Mouse (Mus musculus) heart, postnatal 25 days (tissue): ENCODE results near the gene Btnl4. TPM values are rescaled to one million over a fixed set of nuclear protein-coding genes. Genes with fewer than 3 reads are reported as not detected.
"Not testable (repeated sequence)": the region's sequence is repeated elsewhere in the genome, so short reads cannot be mapped to it uniquely, and the experiment has no call there.

Experiments
- DNase-seq: peaks from one replicate; pipeline ENCODE4 v3.0.0; 2022; ENCODE audit warnings: low spot score
- intact Hi-C: fragments of 180-260 bp; cut with DNase I; formaldehyde crosslinking; loops from one replicate; pipeline ENCODE4 v1.15.1; 2025
- total RNA-seq, 2 experiments: library from RNA; stranded (reverse); gene quantifications; 2 replicates each; pipeline ENCODE4 v1.2.3; 2021

Btnl4 gene
- not detected for total RNA-seq

- DNase-seq, intact Hi-C loops: not testable (repeated sequence)
Measured at GRCm38 (mm10) chr17:34477238-34478013, at the start of gene Btnl4. Gene Btnl4 (minus strand): TSS chr17:34477318.

DNA sequence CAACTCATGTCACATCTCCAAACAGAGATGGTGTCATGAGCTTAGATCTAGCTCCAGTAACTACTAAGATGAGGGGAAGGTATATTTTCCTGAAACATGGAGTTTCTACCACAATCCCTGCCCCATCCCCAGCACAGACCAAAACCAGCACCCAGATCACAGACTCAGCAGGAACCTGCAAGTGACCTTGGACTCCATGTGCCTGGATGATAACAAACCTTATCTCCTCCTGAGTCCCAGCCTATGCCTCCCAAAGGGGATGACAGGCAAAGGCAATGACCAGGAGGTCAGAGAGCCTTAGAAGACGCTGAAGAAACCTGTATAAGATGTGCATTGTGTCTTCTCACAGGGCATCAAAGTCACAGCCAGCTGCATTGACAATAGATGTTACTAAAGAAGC is 41.9 kb upstream of the Btnl4 start:
- intact Hi-C loops: no loop called here
- DNase-seq: no peak

DNA sequence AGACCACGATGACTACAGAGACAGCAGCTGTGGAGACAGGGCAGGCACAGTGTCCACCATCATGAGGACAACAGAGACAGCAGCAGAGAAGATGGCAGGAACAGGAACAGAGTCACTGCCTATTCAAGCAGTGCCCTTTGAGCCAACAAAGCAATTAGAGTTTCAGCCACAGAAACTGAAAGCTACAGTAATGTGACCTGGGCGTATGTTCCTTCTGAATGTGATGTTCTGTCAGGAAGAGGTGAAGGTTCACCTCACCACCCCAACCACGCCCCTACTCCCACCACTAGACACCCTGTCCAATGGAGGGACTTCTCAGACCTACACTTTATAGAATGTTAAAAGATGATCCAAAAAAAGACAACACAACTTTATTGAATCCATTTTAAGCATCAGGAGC is 41.5 kb upstream of the Btnl4 start:
- DNase-seq, intact Hi-C loops: not testable (repeated sequence)

GRCm38 (mm10) chr17:34517795-34518194 is 40.7 kb upstream of the Btnl4 start:
- DNase-seq: no peak
- intact Hi-C loops: no loop called here

GRCm38 (mm10) chr17:34517252-34517651 is 40.1 kb upstream of the Btnl4 start, which contains the start of gene Btnl6:
Gene Btnl6 (minus strand): TSS chr17:34517352.
- intact Hi-C loops: no loop called here
- DNase-seq: no peak

- intact Hi-C loops: no loop called here
- no peak for DNase-seq
Measured at GRCm38 (mm10) chr17:34516514-34516913, 39.4 kb upstream of the Btnl4 start.

- intact Hi-C loops, DNase-seq: not testable (repeated sequence)
Measured at GRCm38 (mm10) chr17:34511723-34512122, 34.6 kb upstream of the Btnl4 start.

DNA sequence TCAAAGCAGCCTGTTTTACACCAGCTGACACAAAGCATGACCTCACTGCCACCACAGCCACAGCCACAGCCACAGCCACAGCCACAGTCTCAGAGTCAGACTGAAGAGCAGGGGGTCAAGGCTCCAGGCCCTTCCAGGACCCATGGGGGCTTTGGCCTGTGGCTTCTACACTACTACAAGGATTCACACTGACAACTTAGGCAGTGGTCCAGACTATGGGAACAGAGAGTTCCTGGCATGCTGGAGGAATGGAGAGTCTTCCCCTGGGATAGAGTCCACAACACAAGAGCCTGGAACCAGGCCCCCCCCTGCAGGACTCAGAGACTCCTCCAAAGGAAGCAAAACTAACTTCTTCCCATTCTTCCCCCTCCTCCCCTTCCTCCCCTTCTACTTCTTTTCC is 30.5 kb upstream of the Btnl4 start:
- intact Hi-C loops: no loop called here
- DNase-seq: no peak

- intact Hi-C loops: not testable (repeated sequence)
Measured at GRCm38 (mm10) chr17:34497726-34498125, 20.6 kb upstream of the Btnl4 start.

DNA sequence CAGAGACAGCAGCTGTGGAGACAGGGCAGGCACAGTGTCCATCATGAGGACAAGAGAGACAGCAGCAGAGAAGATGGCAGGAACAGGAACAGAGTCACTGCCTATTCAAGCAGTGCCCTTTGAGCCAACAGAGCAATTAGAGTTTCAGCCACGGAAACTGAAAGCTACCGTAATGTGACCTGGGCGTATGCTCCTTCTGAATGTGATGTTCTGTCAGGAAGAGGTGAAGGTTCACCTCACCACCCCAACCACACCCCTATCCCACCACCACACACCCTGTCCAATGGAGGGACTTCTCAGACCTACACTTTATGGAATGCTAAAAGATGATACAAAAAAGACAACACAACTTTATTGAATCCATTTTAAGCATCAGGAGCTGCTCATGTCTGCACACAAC is 20.2 kb upstream of the Btnl4 start:
- intact Hi-C loops: not testable (repeated sequence)

More at GRCm38 (mm10) chr17:34497726-34498125, 20.6 kb upstream of the Btnl4 start:
- not testable (repeated sequence) for DNase-seq

GRCm38 (mm10) chr17:34496539-34496938 is 19.4 kb upstream of the Btnl4 start:
- no peak for DNase-seq
- intact Hi-C loops: no loop called here

More for the DNA sequence above, 20.2 kb upstream of the Btnl4 start:
- DNase-seq: not testable (repeated sequence)

GRCm38 (mm10) chr17:34495156-34495555 is 18.0 kb upstream of the Btnl4 start:
- intact Hi-C loops: not testable (repeated sequence)

GRCm38 (mm10) chr17:34492796-34493195 is 15.7 kb upstream of the Btnl4 start:
- no peak for DNase-seq
- intact Hi-C loops: no loop called here

More at GRCm38 (mm10) chr17:34495156-34495555, 18.0 kb upstream of the Btnl4 start:
- not testable (repeated sequence) for DNase-seq

DNA sequence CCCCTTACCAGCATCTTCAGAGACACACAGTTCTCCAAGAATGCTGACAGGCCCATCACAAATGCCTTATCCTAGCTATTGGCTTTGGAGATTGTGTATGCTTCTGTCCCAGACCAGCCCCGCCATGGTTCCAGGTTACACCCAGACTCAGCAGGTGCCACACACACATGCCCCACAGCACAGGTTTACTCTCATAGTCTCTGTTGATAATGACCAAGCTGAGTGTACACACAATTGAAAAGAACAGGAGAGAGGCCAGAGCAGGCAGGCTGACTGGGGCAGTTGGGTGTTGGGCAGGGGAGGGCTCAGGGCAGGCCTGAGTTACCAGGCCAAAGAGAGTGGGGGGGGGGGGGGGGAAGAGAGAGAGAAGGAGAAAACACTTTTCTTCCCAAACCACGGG is 691 bp downstream of the Btnl4 start:
- intact Hi-C loops: no loop called here
- no peak for DNase-seq

DNA sequence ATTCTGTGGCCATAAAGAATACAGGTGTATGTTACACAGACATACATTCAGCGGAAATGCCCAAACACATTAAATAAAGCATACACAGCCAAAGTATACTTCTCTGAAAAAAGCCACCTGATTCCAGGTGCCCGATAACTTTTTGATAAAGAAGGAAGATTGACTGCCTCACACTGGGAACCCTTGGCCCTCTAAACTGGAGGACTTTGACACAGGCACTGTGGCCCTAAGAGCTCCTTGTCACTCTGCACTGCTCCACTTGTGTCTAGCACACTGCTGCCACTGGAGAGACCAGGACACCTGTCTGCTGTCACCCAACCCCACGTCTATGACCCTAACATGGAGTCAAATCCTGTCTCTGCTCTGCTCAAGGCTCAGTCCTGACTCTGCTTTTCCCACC is 2.1 kb downstream of the Btnl4 start:
- DNase-seq: no peak
- intact Hi-C loops: no loop called here

- intact Hi-C loops: no loop called here
- no peak for DNase-seq
Measured at GRCm38 (mm10) chr17:34470491-34470890, 6.6 kb downstream of the Btnl4 start.

GRCm38 (mm10) chr17:34465906-34466305 is 11.2 kb downstream of the Btnl4 start:
- intact Hi-C loops, DNase-seq: not testable (repeated sequence)

DNA sequence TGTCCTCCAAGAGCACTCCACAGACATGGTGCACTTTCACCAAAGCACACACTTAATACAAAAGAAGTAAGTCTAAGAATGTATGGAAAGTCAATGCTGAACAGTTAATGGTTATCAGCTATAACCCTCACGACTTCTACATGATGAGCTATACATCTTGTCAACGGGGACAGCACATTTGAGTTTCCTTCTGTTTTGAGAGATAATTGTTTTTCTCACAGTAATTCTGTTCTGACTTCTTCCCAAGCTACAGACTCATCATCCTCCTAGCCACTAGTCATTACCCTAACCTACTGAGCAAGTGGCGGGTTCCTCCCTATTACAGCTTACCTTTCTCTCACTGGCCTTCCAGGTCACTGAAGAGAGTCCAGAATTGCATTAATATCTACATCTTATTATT is 17.9 kb downstream of the Btnl4 start:
- intact Hi-C loops: no loop called here

GRCm38 (mm10) chr17:34457668-34458067 is 19.4 kb downstream of the Btnl4 start:
- intact Hi-C loops: no loop called here
- no peak for DNase-seq

More for the DNA sequence above, 17.9 kb downstream of the Btnl4 start:
- DNase-seq: no peak

DNA sequence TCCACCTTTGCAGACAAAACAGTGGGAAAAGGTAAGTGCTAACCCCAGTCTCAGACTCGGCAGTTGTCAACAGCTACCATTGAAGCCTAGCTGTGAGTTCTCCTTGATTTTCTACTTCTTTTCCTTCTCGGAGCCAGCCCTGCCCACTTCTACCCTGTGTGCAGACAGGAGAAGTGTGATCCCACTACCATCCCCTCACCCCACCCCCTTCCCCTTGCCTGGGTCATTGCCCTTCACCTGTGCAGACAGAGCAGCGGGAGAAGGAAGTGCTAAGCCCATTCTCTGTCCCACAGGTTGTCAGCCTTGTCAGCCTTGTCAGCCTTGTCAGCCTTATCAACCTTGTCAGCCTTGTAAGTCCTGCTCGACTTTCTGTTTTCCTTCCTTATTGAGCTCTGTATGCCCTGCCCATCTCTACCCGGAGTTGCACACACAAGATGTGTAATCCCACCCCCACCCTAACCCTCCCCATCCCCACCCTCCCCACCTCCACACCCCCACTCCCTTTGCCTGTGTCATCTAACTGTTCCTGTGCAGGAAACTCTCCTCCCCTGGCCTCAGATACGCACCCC is 28.6 kb downstream of the Btnl4 start:
- intact Hi-C loops: loop anchor here (10.0 kb wide), 1 partner anchor 266 kb away; no protein-coding TSS in a partner anchor
- no peak for DNase-seq

GRCm38 (mm10) chr17:34441990-34442389 is 35.1 kb downstream of the Btnl4 start:
- intact Hi-C loops: loop anchor here (10.0 kb wide), 1 partner anchor 273 kb away; no protein-coding TSS in a partner anchor
- no peak for DNase-seq
